Mouse (Mus musculus): Measurements from ENCODE around the gene Timm50. TPM values are rescaled to one million over a fixed set of nuclear protein-coding genes. Genes with fewer than 3 reads are reported as not detected.

The Timm50 gene
- polyA plus RNA-seq, 2 experiments from 2014 or later: 35.3 to 36.3 TPM

DNA sequence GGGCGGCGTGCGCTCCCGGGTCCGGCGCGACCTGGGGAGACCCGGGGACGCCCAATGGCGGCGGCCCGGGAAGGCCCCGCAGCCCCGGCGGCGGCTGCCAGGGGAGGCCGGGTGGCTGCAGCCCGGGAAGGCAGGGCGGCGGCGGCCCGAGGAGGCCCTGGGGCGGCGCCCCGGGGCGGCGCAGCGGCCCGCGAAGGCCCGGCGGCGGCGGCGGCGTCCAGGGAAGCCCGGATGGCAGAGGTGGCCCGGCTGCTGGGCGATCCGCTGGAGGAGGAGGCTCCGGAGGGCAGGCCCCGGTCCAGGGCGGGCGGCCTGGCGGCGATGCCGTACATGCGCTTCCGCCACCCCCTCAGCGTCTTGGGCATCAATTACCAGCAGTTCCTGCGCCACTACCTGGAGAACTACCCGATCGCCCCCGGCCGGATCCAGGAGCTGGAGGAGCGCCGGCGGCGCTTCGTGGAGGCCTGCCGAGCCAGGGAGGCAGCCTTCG lies 43.8 kb downstream of the Timm50 start:
- ATAC-seq: peak; percentile 58

- peak; percentile 71 for ATAC-seq
Observed at GRCm38 (mm10) chr7:28267129-28268041, 44.5 kb downstream of the Timm50 start, which contains the start of gene Eid2. Gene Eid2, plus strand, starts transcription at chr7:28267881.

DNA sequence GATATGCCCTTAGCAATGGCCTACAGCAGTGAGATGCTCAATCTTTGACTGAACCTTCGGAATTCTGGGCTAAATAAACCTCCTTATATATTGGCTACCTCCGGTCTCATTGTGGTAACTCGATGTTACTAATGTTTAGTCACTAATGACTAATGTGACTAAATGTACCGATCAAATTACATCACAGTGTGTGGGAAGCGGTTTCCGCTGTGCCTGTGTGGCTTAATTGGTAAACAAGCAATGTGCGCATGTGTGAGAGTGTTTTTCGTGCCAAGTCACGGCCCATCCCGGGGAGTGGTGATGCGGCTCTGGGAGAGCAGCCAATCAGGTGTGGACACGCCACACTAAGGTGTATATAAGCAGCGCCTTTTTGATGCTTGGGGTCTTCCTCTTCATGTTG lies 46.5 kb downstream of the Timm50 start:
- ATAC-seq: no peak

DNA sequence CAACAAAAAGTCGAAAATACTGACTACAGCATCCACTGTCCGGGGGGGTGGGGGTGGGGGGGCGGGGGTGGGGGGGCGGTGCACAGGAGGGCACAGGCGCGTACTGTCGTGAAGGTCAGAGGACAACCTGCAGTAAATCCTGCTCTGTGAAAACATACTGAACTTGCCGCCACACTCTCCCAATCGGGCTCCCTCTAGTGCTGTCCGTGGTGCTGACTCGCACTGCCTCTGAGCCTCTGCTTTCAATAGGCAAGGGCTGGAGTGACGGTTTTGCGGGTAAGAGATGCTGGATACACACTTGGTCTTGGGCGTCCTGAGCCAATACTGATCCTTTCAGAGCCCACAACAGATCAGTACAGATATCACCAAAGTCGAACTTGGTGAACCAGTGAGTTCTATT lies 48.1 kb downstream of the Timm50 start:
- no peak for ATAC-seq

GRCm38 (mm10) chr7:28262861-28263260 lies 49.0 kb downstream of the Timm50 start:
- ATAC-seq: no peak

Other genes with a start within 250 kb of the Timm50 start
- not detected for gene Fcgbp, start 240.8 kb downstream of the Timm50 start, polyA plus RNA-seq (2017; shearing (Covaris generic))
- gene 9530053A07Rik, start 182.6 kb downstream of the Timm50 start, polyA plus RNA-seq (2017; shearing (Covaris generic)): not detected
- 10 to 100 TPM; 53.5 to 57.0 TPM for gene Fbl, start 142.4 kb downstream of the Timm50 start, polyA plus RNA-seq (2017; shearing (Covaris generic))
- gene Dyrk1b, start 132.6 kb downstream of the Timm50 start, polyA plus RNA-seq (2017; shearing (Covaris generic)): under 1 TPM; 0.54 to 0.63 TPM
- gene Eid2, start 44.2 kb downstream of the Timm50 start, polyA plus RNA-seq (2017; shearing (Covaris generic)): under 1 TPM in 1 of 2 experiments, not detected in 1; 0.62 TPM
- 1 to 10 TPM in 1 of 2 experiments, under 1 TPM in 1; 0.94 to 1.8 TPM for gene Eid2b, start 34.3 kb downstream of the Timm50 start, polyA plus RNA-seq (2017; shearing (Covaris generic))
- not detected for gene Selenov, start 20.9 kb downstream of the Timm50 start, polyA plus RNA-seq (2017; shearing (Covaris generic))
- gene Dll3, start 9.8 kb downstream of the Timm50 start, polyA plus RNA-seq (2017; shearing (Covaris generic)): not detected
- 100 to 1,000 TPM; 121 to 229 TPM for gene Supt5, start 26.7 kb upstream of the Timm50 start, polyA plus RNA-seq (2017; shearing (Covaris generic))
- 1,000 to 10,000 TPM; 1,259 to 1,457 TPM for gene Rps16, start 38.6 kb upstream of the Timm50 start, polyA plus RNA-seq (2017; shearing (Covaris generic))
- gene Plekhg2, start 60.5 kb upstream of the Timm50 start, polyA plus RNA-seq (2017; shearing (Covaris generic)): 100 to 1,000 TPM in 1 of 2 experiments, 10 to 100 TPM in 1; 65.5 to 110 TPM
- gene Zfp36, start 68.2 kb upstream of the Timm50 start, polyA plus RNA-seq (2017; shearing (Covaris generic)): 100 to 1,000 TPM; 156 to 341 TPM
- 10 to 100 TPM; 25.8 to 27.5 TPM for gene Med29, start 80.6 kb upstream of the Timm50 start, polyA plus RNA-seq (2017; shearing (Covaris generic))
- 10 to 100 TPM; 55.6 to 71.0 TPM for gene Paf1, start 80.9 kb upstream of the Timm50 start, polyA plus RNA-seq (2017; shearing (Covaris generic))
- 100 to 1,000 TPM; 406 to 454 TPM for gene Gmfg, start 125.4 kb upstream of the Timm50 start, polyA plus RNA-seq (2017; shearing (Covaris generic))
- not detected for gene Lrfn1, start 139.9 kb upstream of the Timm50 start, polyA plus RNA-seq (2017; shearing (Covaris generic))
- gene Ifnl2, start 198.4 kb upstream of the Timm50 start, polyA plus RNA-seq (2017; shearing (Covaris generic)): not detected
- not detected for gene Ifnl3, start 210.8 kb upstream of the Timm50 start, polyA plus RNA-seq (2017; shearing (Covaris generic))
- gene Sycn, start 228.8 kb upstream of the Timm50 start, polyA plus RNA-seq (2017; shearing (Covaris generic)): not detected
- not detected for gene Nccrp1, start 235.2 kb upstream of the Timm50 start, polyA plus RNA-seq (2017; shearing (Covaris generic))

Data from CD4-positive, CD25-positive, alpha-beta regulatory T cell, adult 4 months (primary cell).